Mouse (Mus musculus): ENCODE measurements around the gene Arhgap15.

Gene Arhgap15

DNA sequence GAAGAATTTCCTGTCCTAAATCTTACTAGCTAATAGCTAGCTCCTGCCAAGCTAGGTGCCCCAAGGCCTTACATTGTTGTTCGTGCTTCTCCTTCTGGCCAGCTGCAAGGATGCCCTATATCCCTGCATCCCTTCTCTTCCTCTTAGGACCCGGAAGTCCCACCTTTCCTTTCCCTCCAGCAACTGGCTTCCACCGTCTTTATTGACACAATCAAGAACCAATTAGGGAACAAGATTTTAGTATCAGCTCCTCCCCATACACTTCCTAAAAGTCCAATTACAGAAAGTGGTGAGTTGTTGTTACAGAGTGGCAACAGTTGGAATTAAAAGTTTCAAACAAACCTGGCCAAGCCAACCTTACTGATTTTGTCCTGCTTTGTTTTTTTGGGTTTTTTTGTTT is 183.1 kb downstream of the Arhgap15 start:
- no peak for DNase-seq (ENCODE audit: low read depth, low spot score)

DNA sequence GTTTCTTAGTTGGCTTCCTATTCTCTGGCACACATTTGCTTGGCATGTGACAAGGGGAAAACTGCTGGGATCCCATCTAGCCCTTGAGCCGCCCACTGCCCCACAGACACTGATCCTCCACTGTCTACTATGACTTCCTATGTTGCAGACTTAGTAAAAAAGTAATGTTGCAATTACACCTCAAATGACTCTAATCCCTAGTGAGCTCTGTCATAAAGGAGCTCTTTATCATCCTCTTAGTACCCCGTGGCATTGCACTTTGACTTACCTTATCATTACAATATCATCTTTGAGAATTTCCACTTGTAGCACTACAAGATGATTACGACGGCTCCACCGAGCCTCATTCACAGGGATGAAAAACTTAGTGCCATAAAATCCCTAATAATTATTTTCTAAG is 190.6 kb downstream of the Arhgap15 start:
- DNase-seq (ENCODE audit: low read depth, low spot score) = no peak

DNA sequence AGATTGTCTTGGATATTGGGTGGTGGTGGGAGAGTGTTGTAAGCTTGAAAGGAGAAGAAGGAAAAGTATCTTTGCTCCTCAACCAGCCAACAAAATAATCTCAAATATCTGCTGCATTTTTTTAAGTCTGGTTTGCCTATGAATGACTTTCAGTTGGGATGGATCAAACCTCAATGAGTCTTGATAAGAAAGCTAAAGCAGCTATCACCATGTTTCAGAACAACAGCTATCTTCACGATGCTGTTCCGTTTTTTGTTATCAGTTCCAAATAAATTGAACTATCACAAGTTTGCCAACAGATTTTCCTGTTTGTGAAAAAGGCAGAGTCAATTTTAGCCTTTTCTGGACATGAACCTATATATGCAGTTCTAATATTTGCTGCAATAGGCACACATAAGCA is 197.1 kb downstream of the Arhgap15 start:
- DNase-seq (ENCODE audit: low read depth, low spot score) = no peak

DNA sequence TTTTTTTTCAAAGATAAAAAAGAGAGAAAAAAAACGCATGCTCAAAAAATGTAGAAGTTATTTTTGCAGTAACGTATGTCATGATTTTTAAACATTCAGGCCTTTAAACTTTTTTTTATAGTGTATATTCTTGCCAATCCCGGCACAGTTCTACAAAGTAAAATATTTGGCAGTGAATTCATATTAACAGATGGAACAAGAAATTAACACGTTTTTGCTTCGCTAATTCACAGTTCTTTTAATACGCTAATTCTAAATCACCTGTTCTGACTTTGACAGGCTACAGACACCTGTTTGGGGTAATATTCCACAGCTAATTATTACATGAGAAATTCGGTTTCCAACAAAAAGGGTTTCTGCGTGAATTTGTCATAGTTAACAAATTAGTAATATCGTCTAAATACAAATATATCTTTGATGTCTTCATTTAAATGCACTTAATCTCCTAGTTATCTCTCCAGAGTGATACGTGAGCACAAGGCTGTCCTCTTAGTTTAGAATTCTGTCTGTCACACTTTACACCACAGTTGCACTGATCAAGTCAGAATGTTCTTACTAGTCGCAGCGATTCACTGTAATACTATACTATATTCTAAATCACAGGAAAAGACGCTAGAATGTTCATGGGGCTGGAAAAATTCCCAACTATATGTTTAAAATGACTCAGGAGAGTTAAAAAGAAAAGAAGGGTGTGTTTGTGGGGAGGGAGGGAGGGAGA is 201.3 kb downstream of the Arhgap15 start:
- no peak for DNase-seq (ENCODE audit: low read depth, low spot score)

DNA sequence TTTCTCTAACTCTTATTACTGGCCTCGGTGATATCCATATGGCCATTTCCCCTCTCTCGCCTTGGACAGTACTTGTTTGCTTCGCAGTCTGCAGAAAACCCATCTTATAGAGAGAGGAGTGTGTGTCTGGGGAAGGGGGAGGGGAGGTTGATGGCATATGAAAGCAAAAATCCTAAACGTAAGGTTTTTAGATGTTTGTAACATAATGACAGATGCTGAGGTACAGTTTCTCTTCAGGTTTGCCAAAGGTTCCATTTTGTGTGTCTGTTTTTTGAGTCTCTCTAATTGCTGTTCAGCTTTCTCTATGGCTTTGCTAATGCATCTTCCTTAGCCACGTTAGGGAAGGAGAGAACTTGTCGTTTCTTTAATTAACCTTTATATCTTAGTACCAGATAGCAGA is 202.1 kb downstream of the Arhgap15 start:
- no peak for DNase-seq (ENCODE audit: low read depth, low spot score)

DNA sequence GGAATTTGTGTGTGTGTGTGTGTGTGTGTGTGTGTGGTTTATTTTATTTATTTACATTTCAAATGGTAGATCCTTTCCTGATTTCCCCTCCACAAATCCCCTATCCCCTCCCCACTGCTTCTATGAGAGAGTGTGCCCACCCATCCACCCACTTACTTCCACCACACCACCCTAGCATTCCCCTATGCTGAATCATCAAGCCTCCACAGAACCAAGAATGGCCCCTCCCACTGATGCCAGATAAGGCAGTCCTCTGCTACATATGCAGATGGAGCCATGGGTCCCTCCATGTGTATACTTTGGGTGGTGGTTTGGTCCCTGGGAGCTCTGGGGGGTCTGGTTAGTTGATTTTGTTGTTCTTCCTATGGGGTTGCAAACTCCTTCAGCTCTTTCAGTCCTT is 210.6 kb downstream of the Arhgap15 start:
- DNase-seq (ENCODE audit: low read depth, low spot score) = no peak

DNA sequence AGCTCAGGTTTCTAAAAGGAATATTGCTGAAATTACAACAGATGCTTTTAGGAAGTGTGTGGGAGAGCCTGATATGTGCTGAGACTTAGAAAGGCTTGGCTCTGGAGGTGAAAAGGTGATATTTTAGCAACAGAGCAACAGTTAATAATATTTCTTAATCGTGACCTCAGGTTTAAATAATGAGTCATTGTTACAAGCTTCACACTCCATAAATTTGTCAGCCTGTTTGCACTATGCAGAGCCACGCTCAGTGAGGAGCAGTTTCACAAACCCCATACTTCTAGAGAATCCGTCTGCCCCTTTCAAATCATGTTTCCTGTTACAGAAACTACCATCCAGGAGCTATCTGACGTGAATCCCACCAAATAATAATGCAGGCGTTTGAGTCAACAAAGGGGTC is 213.8 kb downstream of the Arhgap15 start:
- no peak for DNase-seq (ENCODE audit: low read depth, low spot score)

DNA sequence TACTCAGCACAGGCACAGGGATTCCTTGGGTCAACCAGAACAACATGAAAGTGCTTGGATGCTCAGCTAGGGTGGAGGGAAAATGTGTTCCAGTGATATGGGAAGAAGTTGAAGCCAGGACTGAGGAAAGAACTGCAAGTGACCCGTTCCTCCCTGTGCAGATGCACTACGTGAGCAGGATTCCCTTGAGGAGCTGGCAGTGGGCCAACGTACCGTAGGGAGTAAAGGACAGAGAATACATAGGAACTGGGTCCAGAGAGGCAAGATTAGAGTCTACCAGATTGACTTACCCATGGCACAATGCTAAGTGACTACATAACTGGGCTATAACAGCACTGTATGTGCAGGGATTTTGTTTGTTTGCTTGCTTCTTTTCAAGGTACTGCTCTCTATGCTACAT is 220.0 kb downstream of the Arhgap15 start:
- DNase-seq (ENCODE audit: low read depth, low spot score) = no peak

DNA sequence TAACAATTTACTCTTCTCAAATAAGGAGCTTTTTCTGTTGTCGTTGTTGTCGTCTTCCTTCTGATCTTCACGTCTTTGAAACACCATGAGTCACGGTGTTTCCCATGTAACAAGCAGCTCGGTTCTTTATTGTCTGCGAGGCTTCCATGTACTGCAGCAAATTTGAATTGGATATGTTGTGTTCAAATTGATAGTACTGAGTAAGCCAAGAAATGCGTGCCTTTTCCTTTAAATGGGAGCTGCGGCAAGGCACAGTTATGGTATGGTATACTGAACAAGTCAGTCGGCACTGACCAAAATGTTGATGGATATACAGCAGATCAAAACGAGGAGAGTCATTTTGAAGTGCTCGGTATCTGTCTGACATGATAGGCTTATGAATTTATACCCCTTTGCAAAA is 229.1 kb downstream of the Arhgap15 start:
- DNase-seq (ENCODE audit: low read depth, low spot score) = no peak

DNA sequence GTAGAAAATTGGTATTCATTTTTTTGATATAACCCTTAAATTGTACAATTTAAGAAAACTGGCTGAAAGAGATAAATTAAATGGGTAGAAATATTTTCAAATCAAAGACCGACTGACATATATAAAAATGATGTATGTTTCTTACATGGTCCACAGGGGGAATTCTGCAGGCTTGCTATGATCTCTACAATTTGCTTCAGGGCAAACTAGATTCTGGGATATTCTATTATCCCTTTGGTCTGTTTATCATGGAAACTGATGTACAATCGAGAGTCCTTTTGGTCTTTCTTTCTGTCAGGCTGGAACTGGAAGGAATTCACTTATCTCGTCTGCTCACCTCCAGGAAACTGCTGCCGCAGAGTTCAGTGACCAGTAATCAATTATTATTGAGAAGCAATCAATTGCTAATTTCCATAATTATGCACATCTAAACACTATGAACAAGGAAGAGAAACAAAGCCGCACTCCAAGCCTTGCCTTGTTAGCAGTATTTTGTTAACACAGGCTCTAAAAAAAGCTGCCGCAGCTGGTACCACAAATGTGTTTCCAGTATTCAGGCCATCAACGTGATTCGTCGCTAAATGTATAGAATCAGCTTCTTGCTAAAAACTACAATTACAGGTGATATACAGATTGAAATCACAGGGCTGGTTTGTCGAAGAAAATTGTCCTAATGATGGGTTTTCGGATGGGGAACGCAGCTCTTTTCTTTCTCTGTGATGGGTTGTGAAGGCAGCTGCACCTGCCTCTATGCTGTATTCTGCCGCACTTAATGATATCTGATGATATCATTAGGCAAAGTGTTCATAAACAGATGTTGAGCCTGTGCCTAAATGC is 229.8 kb downstream of the Arhgap15 start:
- no peak for DNase-seq (ENCODE audit: low read depth, low spot score)

DNA sequence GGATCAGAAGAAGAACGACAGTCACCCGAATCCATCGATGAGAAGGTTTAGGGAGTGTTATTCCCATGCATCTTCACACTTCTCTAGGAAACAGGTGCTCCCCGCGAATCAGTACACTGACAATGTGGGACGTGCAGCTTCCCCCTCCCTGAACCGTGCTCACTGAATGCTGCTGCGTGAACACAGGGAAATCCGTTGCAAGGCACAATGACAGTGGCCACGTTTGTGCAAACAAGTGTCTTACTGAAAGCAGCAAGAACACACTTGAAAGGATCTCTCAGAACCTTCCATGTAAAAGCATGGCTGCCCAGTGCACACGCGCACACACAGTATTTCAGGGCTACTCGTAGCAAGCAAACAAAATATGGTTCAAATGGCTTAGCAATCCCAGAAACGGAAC is 237.4 kb downstream of the Arhgap15 start:
- DNase-seq (ENCODE audit: low read depth, low spot score) = no peak

DNA sequence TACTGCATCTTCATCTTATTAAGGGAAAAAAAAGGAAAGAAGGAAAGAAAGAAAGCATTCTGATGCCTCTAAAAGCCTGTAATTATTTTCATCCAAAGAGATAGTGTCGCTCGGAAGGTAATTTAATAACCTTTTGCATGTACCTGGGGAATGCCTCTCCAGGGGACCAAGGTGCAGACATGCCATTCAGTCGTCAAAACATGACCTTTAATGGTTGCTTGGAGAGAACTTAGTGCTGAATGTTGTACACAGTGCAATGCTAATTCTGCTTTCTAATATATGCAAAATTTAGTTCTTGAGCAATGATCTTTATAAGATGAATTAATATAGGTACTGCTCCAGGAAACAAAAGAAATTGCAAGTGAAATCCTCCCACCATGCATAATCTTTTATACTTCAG is 239.3 kb downstream of the Arhgap15 start:
- no peak for DNase-seq (ENCODE audit: low read depth, low spot score)

DNA sequence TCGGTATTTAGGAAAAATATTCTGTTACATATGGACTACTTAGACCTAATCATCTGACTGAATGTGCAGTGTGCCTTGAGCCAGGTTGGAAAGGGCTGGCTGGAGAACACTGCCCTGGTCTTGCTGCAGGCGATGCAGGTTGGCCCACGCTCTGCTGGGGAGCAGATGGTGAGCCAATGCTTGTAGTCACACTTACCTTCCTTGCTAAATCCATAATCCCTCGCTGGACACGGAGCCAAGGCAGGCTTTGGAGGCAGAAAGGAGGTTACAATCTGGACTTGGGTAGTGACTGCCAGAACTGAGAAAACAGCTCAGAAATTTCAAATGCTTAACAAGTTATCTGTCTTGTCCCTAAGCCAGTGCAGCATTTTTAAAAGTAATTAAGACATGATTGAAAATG is 241.2 kb downstream of the Arhgap15 start:
- no peak for DNase-seq (ENCODE audit: low read depth, low spot score)

DNA sequence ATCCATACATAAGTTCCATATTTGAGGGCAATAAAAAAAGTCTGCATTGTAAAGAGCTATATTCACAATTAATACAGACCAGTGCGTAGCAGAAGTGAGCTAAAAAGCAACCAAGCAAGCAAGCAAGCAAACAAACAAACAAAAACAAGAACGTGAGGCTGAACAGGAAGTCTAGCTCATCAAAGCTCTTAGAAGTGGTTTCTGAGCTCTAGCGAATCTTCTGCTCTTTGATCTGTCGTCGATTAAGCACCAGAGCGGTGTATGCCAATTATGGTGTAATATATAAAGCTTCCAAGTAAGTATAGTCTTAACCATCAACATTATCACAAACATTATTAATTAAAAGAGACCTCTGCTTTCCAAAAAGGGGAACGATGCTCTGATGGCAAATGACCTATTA is 243.9 kb downstream of the Arhgap15 start:
- DNase-seq (ENCODE audit: low read depth, low spot score) = peak; percentile 64

DNA sequence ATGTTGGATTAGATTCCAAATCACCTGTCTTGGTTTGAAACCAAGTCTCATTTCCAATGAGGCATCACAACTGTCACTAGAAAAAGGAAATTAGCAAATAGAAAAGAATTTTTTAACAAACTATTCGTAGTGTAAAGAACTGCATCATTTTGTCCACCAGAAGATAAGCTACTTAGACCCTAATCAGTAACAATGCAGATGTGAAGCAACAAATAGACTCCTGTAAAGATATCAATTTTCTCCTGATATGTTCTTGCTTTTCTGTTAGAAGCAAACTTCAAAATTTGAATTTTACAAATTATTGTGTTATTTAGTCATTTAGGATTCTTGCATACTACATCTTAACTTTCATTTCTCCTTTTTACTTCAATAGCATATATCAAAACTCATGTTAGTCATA is 253.8 kb downstream of the Arhgap15 start:
- no peak for DNase-seq (ENCODE audit: low read depth, low spot score)

DNA sequence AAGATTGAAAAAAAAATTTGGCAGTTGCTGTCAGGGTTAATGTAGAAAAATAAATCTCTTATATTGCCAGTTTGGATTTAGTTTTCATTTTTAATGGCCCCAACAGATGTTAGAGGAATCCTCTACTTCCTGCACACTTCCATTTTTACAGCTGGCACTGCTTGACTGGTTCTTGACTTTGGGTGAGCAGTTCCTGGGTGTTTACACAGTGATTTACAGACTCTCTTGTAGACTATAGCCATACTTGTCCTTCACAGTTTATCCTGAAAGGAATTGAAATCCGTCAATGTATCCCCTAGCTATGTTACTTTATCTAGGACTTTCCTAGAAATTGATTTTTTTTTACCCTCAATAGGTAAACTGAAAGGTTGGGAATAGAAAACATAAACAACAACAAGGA is 261.6 kb downstream of the Arhgap15 start:
- no peak for DNase-seq (ENCODE audit: low read depth, low spot score)

DNA sequence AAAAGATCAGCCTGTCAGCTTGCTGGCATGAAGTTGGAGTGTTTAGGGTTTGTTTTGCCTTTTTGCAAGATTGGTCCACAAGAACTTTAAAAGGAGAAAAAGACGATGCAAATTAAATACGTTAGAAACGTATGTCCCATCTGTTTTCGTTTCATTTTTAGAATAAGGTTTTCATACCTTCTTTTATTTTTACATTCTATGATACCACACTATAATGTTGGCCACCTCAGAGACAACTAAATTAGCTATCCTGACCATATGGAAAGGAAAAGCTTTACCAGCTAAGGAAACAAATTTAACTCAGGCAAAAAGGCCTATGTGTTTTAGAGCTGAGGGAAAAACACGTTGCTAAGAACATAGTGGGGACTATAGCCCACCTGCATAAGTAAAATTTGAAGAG is 264.8 kb downstream of the Arhgap15 start:
- DNase-seq (ENCODE audit: low read depth, low spot score) = no peak

DNA sequence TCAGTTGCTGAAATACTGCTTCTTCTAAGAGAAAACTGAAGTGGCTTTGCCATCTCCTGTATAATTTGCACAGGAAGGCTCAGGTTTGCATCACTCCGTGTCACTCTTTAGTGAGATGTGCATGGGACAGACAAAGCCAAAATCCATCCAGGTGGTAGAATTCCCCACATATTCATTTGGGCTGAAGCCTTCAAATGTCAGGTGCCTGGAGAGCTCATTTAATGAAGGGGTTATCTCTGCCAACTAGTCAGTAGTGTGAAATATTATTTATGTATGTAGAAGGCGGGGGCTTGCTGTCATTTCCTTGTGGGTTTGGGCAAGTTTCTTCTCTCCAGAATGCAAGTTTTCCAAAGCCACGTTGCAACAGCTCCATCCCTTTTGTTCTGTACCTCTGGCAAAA is 268.1 kb downstream of the Arhgap15 start:
- DNase-seq (ENCODE audit: low read depth, low spot score) = no peak

DNA sequence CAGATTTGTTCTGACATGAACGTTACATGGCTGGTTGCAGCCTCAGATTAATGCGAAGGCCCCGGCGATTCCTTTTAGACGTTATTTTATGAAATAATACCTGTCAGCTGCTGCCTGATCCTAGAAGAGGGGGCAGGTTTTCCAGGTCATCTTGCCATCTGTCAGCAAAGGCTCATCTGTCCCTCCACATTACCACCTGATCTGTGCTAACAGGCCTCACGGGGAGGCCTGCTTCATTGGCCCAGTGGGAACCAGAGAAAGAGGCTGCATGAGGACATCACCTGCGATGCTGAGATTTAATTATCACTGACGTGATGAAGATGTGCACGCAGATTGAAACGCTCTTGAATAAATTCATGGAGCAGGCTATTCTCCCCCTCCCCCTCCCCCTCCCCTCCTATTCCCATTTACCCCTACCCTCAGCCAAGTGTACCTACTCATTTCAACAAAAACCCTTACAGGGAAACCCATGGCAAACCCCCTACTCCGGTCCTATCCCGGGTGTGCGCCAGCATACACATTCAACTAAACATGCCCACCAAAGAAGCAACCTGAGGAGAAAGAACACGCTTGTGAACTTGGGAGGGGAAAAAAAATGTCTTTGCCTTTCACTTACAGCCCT is 268.9 kb downstream of the Arhgap15 start:
- DNase-seq (ENCODE audit: low read depth, low spot score) = no peak

DNA sequence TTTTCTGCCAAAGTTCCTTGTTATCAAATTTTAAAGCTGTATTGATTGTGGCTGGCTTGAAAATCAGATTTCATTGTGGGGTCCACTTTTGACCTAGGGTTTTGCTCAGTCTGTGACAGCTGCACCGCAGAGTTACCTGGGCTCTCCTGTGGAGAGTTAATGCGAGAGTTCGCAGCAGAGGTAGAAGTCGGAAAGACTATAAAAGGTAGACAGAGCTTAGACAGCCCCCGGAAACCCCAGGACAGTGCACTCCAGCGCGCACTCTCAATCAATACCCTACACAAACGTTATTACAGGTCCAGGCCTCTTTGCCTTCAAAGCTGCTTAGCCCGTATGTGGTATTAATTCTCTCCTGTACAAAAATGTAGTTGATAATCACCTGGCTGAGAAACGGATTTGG is 269.4 kb downstream of the Arhgap15 start:
- no peak for DNase-seq (ENCODE audit: low read depth, low spot score)

DNA sequence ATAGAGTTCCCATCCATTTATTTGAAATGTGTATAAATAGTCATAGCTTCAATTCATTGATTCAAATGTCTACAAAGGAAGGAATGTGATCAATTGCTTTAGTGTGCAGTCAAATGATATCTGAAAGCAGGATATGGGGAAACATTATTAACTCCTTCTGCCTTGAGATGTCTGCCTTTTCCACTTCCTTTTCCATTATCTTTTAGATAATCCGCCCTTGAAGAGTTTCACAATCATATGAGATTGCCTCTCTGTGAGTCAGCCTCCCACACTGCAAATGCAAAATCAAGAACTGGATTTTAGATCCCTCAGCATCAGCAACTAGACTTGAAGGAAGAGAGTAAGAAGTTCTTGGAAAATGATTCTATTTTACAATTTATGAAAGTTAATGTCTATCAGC is 276.1 kb downstream of the Arhgap15 start:
- no peak for DNase-seq (ENCODE audit: low read depth, low spot score)

DNA sequence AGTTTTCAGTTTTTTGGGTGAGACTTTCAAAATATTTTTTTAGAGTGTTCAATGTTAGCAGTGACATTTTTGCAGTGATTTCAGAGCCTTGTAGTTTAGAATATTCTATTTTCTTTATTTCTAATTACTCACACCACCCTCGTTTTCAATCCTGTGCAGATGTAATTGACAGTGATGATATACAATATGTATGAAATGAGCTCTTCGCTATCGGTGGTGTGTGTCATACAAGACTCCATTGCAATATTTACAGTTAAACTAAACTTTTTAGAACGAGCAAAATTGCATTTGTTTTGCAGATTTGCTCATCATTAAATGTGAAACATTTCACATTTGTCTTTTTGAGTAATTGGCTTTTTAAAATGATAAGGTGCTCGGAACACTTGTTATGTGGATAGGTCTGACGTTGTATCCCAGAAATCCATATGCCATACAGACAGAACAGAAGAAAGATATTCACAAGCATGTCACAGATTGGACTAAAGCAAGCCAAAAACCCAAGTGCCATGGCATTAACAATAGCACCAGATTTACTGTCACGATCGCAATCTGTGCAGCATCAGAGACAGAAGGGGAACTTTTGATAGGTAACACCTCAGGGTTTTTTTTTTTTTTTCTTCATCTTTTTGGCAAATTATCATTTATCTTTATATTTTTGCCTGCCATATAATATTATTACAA is 280.6 kb downstream of the Arhgap15 start:
- no peak for DNase-seq (ENCODE audit: low read depth, low spot score)
